Mouse (Mus musculus) embryonic facial prominence, embryonic 11.5 days (tissue): ENCODE data around the gene Cpm. TPM values are rescaled to one million over a fixed set of nuclear protein-coding genes. Genes with fewer than 3 reads are reported as not detected.

Experiments used
- ATAC-seq: fragments of 200-750 bp; cut with Nextera tagmentation; replicated peaks from 2 replicates; pipeline ENCODE4 v1.8.0; 2017; ENCODE audit warnings: low read depth; ENCODE audit not compliant: insufficient number of reproducible peaks, low FRiP score, low TSS enrichment
- DNase-seq: peaks from one replicate; pipeline ENCODE4 v3.0.0-alpha.2; 2015; ENCODE audit warnings: low spot score
- H3K27ac ChIP-seq: fragments of 300-500 bp; sonication (generic); replicated peaks from 2 replicates; pipeline ENCODE4 v1.5.1; 2014; ENCODE audit warnings: mild to moderate bottlenecking, low read depth, low read length, control low read depth
- H3K27me3 ChIP-seq: fragments of 300-500 bp; sonication (generic); 2 replicates; pipeline ENCODE4 v1.6.1; 2014; ENCODE audit warnings: mild to moderate bottlenecking, low read length, moderate library complexity, mixed read lengths; ENCODE audit not compliant: control insufficient read depth, insufficient read depth
- H3K36me3 ChIP-seq: fragments of 300-500 bp; sonication (generic); replicated peaks from 2 replicates; pipeline ENCODE4 v1.6.1; 2014; ENCODE audit warnings: low read depth, mild to moderate bottlenecking, low read length, moderate library complexity, mixed read lengths; ENCODE audit not compliant: control insufficient read depth, insufficient read depth
- H3K4me1 ChIP-seq: fragments of 300-500 bp; sonication (generic); 2 replicates; pipeline ENCODE4 v1.6.1; 2014; ENCODE audit warnings: low read length, mixed read lengths; ENCODE audit not compliant: control insufficient read depth, insufficient read depth
- H3K4me2 ChIP-seq: fragments of 300-500 bp; sonication (generic); 2 replicates; pipeline ENCODE4 v1.6.1; 2014; ENCODE audit warnings: low read depth, mild to moderate bottlenecking, control low read depth, low read length, moderate library complexity
- H3K4me3 ChIP-seq: fragments of 300-500 bp; sonication (generic); 2 replicates; pipeline ENCODE4 v1.5.1; 2014; ENCODE audit warnings: low read depth, low read length, control low read depth
- H3K9ac ChIP-seq: fragments of 300-500 bp; sonication (generic); replicated peaks from 2 replicates; pipeline ENCODE4 v1.6.1; 2014; ENCODE audit warnings: mild to moderate bottlenecking, control low read depth, low read length
- H3K9me3 ChIP-seq: fragments of 300-500 bp; sonication (generic); replicated peaks from 2 replicates; pipeline ENCODE4 v1.6.1; 2016; ENCODE audit warnings: mild to moderate bottlenecking, low read length, inconsistent platforms, mixed read lengths; ENCODE audit not compliant: control insufficient read depth
- WGBS: fragments of 180-500 bp; shearing (Covaris S2); extraction: QIAGEN DNeasy Blood & Tissue Kit; methylation state at CpG from one replicate; pipeline ENCODE4 v1.1.7; 2014; 5-methylcytosine and 5-hydroxymethylcytosine counted together
- polyA plus RNA-seq: library from polyadenylated mRNA; unstranded; fragments of >200 nt; fragmentation: Nextera tagmentation; extraction: Ambion mirVana; gene quantifications from 2 replicates; pipeline ENCODE4 v1.2.1, GENCODE M21; 2014

Cpm gene
- polyA plus RNA-seq, 1 experiment from 2014 or later, result 10.9 TPM

DNA sequence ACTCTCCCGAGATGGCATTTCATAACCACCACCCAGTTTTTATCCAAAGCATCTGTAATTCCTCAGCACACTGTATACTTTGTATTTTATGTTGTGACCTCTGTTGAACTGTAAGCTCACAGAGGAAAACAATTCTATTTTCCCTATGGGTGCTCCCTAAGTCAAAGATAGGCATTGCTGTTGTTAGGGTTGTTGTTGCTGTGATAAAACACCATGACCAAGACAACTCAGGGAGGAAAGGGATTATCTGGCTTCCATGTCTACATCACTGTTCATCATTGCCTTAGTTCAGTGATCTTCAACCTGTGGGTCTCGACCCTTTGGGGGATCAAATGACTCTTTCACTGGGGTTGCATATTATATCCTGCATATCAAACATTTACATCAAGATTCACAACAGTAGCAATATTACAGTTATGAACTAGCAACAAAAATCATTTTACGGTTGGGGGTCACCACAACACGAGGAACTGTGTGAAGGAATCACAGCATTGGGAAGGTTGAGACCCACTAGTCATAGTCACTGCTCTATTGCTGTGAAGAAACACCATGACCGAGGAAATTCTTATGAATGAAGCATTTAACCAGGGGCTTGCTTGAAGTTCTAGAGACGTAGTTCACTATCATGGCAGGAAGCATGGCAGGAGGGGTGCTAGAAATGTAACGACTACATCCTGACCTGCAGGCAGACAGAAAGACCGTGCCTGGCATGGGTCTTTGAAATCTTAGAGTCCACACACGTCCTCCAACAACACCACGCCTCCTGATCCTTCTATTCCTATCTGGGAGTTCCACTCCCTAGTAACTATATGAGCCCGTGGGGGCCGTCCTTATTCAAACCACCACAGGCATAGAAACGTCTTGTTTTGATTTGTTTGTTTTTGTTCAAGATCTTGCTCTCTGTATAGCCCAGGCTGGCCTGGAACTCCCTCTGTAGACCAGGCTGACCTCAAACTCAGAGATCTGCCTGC lies 38.7 kb upstream of the Cpm start:
- Histone ChIP-seq H3K9ac (no peak overlapping the region), H3K27me3 (no peaks in the 10 kb centered on the region), H3K36me3 (no peaks in the 10 kb centered on the region), H3K9me3 (no peaks in the 10 kb centered on the region), H3K4me1 (no peaks in the 10 kb centered on the region), H3K4me3 (no peak overlapping the region), H3K27ac (no peak overlapping the region), H3K4me2 (no peak overlapping the region)
- DNase-seq, result no peak
- no peak for ATAC-seq
- 73% methylated on average over 13 of the region's 13 CpGs for WGBS

DNA sequence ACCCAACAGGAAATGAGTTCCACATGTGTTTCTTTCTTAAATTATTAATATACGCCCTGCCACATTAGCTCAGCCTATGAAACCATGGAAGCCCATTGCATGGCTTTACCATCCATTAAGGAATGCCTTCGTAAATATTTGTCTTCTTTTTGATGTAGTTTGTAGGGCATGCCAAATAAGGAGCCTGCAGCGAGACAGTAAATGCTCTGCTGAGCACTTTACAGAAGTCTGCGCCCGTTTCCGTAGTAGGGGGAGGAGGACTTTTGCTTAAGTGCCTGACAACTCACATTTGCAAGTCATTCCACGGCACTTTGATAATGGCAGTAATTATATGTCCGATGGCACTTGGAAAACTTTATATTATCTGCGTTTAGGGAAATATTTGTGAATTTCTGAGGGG lies 37.5 kb upstream of the Cpm start:
- Histone ChIP-seq H3K9ac (no peak overlapping the region), H3K4me3 (no peak overlapping the region), H3K4me2 (no peak overlapping the region), H3K36me3 (no peaks in the 10 kb centered on the region), H3K4me1 (no peaks in the 10 kb centered on the region), H3K9me3 (no peaks in the 10 kb centered on the region), H3K27ac (no peak overlapping the region), H3K27me3 (no peaks in the 10 kb centered on the region)
- DNase-seq, result no peak
- 40% methylated on average over 9 of the region's 9 CpGs for WGBS
- no peak for ATAC-seq

DNA sequence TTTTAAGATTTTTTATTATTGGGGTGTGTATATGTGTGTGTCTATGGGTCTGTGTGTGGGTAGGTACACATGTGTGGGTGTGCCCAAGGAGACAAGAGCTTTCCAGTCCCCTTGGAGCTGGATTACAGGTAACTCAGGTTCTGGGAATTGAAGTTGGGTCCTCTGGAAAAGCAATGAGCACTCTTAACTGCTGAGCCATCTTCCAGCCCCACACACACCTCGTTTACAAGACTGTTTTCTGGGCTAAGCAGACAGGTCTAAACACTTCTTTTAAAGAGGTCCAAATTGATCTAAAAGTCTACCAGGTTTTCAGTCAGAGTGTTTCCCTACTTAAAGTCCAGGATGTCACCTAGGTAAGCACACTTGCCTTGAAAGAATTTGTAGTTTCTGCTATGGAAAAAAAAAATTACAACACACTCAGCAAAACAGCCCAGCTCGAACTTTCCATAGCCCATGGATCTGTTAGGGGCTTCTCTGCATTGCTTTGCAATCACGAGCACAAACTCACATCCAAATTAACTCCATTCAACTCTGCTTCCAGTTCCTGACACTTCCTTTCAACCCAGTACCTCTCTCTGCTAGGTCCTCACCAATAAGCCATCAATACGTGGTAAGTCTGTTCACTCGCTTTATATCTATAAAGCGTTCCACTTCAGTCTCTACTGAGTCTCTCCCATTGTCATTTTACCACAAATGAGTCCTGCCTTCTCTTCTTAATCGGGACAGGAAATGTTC lies 36.8 kb upstream of the Cpm start:
- H3K4me3 ChIP-seq, result no peak overlapping the region
- DNase-seq (no peak), ATAC-seq (no peak)
- whole genome bisulfite sequencing, result 76% methylated on average over 7 of the region's 7 CpGs
- no peaks in the 10 kb centered on the region for H3K9me3 ChIP-seq
- H3K9ac ChIP-seq, result no peak overlapping the region
- H3K4me1 ChIP-seq, result no peaks in the 10 kb centered on the region
- H3K4me2 ChIP-seq, result no peak overlapping the region
- no peaks in the 10 kb centered on the region for H3K36me3 ChIP-seq
- no peak overlapping the region for H3K27ac ChIP-seq
- no peaks in the 10 kb centered on the region for H3K27me3 ChIP-seq

DNA sequence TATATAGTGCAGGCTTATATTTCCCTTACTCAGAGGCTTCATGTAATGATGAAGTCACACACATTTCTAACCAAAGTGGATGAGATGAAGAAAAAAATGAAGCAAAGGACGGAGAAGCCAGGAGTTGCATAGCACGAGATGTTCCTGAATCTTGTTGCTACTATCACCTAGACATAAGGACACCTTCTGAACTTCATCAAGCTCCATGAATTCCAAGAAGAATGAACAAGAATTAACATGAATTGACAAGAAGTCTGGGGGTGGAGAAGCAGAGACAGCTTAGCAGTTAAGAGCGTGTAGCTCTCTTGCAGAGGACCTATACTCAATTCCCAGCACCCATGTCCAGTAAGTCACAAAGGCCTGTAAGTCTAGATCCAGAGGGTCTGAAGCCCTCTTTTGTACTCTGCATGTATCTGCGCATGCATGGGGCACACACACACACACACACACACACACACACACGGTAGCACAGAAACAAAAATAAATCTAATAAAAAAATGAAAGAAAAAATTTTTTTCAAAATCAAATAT lies 36.2 kb upstream of the Cpm start:
- no peak overlapping the region for H3K9ac ChIP-seq
- no peaks in the 10 kb centered on the region for H3K4me1 ChIP-seq
- ATAC-seq (no peak), DNase-seq (no peak)
- no peak overlapping the region for H3K27ac ChIP-seq
- 90% methylated on average over 5 of the region's 5 CpGs for WGBS
- H3K36me3 ChIP-seq, result no peaks in the 10 kb centered on the region
- H3K27me3 ChIP-seq, result no peaks in the 10 kb centered on the region
- H3K9me3 ChIP-seq, result no peaks in the 10 kb centered on the region
- no peak overlapping the region for H3K4me3 ChIP-seq
- H3K4me2 ChIP-seq, result no peak overlapping the region

DNA sequence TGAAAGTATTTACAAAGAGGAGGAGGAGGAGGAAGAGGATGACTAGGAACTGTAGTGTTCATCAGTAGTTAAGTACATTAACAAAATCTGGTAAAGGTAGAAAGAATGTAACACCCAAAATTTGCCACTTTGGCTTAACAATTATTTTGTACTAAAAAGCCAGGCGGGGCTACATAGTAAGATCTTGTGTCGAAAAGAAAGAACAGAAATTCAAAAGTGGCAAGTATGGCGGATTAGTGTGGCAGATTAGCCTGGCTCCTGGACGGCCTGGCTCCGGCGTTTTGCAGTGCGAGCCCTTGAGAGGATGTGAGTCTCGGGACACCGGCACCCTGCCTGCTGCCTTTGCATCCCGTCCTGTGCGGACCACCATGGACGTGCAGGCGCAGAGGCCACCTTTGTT lies 35.4 kb upstream of the Cpm start:
- ATAC-seq, result no peak
- Histone ChIP-seq H3K27ac (no peak overlapping the region), H3K9me3 (no peaks in the 10 kb centered on the region), H3K9ac (no peak overlapping the region), H3K36me3 (no peaks in the 10 kb centered on the region), H3K27me3 (no peaks in the 10 kb centered on the region), H3K4me3 (no peak overlapping the region), H3K4me2 (no peak overlapping the region), H3K4me1 (no peaks in the 10 kb centered on the region)
- WGBS, result 88% methylated on average over 13 of the region's 13 CpGs
- DNase-seq, result no peak

DNA sequence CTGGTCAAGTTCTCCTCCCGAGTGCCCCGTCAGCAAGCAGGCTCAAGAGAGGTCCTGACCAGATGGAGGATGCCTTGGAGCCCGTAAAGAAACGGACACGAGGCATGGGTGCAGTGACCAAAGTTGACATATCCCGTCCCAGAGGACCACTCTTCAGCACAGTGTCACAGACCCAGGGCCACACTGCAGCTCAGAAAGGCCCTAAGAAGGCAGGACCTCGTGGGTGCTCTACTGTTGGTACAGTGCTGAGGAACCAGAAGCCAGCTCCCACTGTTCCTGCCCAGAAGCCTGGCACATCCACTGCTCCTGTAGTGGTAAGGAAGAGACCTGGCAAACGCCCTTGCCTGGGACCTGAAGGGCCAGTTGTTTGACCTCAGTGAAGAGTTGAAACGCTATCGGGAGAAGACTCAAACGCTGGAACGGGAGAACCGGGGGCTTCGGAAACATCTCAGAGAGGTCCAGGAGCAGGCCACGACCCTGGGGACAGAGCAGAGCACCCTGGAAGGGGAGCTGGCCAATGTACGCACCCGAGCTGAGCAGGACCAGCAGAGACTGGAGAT lies 34.9 kb upstream of the Cpm start:
- Histone ChIP-seq H3K9me3 (no peaks in the 10 kb centered on the region), H3K9ac (no peak overlapping the region), H3K36me3 (no peaks in the 10 kb centered on the region), H3K27ac (no peak overlapping the region), H3K4me1 (no peaks in the 10 kb centered on the region), H3K27me3 (no peaks in the 10 kb centered on the region), H3K4me3 (no peak overlapping the region), H3K4me2 (no peak overlapping the region)
- no peak for ATAC-seq
- WGBS, result 83% methylated on average over 17 of the region's 17 CpGs
- DNase-seq, result no peak

DNA sequence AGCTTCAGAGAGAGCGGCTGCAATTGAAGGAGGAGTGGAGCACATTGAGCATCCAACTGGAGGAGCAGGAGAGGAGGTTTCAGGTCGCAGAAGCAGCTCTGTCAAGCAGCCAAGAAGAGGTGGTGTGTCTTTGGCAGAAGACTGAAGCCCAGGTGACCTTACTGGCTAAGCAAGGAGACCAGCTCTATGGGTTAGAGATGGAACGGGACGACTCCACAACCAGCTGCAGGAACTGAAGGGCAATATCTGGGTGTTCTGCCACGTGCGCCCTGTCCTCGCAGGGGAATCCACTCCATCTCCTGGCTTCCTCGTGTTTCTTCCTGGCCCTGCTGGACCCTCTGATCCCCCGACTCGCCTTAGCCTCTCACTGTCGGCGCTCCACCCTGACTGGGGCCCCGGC lies 34.4 kb upstream of the Cpm start:
- no peak overlapping the region for H3K4me2 ChIP-seq
- no peaks in the 10 kb centered on the region for H3K36me3 ChIP-seq
- no peaks in the 10 kb centered on the region for H3K9me3 ChIP-seq
- H3K27me3 ChIP-seq, result no peaks in the 10 kb centered on the region
- ATAC-seq, result no peak
- H3K27ac ChIP-seq, result no peak overlapping the region
- no peaks in the 10 kb centered on the region for H3K4me1 ChIP-seq
- WGBS, result 92% methylated on average over 13 of the region's 13 CpGs
- H3K9ac ChIP-seq, result no peak overlapping the region
- no peak for DNase-seq
- no peak overlapping the region for H3K4me3 ChIP-seq
